Mouse (Mus musculus): ENCODE measurements around the gene Hist1h1e.
A peak's percentile ranks its signal among the peaks of the same experiment; 100 is the strongest.

- TF ChIP-seq CTCF (IDR thresholded peaks at IDR 0.05; ENCODE audit: extremely low read depth, insufficient read depth, insufficient read length, insufficient replicate concordance), result no peak
- TF ChIP-seq POLR2A (IDR thresholded peaks at IDR 0.05; ENCODE audit: low read depth, low read length), result peak; percentile 99
These were observed 40.7 kb downstream of the Hist1h1e start, which contains the start of gene Hist1h4d for GRCm38 (mm10) chr13:23581408-23582218.
